Mouse (Mus musculus) c-Kit-negative CD71-positive TER-119-positive erythroid progenitor cells, embryonic 14.5 days (primary cell): ENCODE data around the gene Stk40.
A peak's percentile ranks its signal among the peaks of the same experiment; 100 is the strongest.
"Not testable (repeated sequence)": the region's sequence is repeated elsewhere in the genome, so short reads cannot be mapped to it uniquely, and the experiment has no call there.

Source experiments
- DNase-seq: peaks from one replicate; pipeline ENCODE4 v3.0.0-alpha.2; 2013; ENCODE audit warnings: low read depth, low spot score

Stk40 gene

DNA sequence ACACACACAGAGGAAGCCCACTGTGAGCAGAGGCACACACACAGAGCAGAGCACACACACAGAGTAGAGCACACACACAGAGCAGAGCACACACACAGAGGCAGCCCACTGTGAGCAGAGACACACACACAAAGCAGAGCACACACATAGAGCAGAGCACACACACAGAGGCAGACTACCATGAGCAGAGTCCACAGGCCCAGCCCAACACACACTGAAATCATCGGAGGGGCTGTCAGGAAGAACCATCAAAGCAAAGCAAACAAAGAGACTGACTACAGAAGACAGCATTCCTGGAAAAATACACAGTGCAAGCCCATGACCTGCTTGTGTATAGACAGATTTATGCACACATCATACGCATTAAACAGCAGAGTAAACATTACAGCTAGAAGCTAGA lies 52.1 kb downstream of the Stk40 start:
- DNase-seq: no peak

DNA sequence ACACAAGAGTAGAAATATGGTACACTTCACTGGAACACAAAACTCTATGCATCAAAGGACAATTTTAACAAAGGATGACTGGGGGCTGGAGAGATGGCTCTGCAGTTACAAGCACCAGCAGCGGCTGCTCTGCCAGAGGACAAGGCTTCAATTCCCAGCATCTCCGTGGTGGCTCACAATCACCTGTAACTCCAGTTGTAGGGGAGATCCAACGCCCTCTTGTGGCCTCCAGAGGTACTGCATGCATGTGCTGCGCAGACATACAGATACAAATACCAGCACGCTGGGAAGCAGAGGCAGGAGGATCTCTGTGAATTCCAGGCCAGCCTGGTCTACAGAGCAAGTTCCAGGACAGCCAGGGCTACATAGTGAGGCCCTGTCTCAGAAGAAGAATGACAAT lies 52.9 kb downstream of the Stk40 start:
- peak; percentile 40 for DNase-seq

DNA sequence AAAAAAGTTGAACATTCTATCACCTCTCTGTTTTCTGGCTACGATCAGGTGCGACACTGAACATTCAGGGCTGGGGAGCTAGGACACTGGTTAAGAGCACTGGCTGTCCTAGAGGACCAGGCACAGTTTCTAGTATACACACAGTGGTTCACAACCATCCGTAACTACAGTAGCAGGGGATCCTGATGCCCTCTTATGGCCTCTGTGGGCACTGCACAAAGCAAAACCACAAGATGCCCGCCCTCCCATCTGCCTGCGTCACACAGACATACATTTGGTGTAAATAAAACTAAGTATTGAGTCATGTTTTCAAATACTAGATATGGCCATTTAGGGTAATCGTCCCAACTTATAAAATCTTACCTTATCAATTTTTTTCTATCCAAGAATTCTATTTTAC lies 53.8 kb downstream of the Stk40 start:
- DNase-seq: no peak

DNA sequence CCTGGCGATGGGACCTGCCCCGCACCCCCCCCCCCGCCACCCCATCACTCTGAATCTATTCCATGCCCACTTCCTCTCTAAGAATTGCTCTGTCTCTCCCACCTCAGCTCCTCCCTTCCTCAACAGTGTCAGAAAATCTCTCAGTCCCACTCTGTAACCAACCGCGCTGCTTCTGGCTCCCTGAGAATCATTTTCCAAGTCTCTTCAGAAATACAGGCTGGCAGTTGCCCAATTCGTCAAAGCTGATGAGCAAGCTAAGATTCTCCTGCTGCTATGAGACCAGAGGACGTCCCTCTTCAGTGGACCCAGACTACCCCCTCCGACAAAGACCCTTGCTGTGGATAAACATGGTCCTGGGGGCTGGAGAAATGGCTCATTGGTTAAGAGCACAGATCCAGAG lies 55.7 kb downstream of the Stk40 start:
- no peak for DNase-seq

DNA sequence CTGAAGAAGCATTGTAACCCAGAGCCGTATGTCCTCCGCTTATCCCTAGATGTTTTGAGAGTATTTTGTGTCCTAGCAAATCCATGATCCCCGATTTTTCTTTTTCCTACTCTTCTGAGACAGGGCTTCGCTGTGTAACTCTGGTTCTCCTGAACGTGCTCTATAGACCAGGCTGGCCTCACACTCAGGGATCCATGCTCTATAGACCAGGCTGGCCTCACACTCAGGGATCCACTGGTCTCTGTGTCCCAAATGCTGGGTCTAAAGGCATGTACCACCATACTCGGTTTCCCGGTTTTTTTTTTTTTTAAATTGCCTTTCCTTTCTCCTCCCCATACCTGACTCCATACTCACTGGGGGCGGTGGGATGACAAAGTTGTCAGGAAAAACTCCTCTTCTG lies 57.2 kb downstream of the Stk40 start:
- DNase-seq: no peak

DNA sequence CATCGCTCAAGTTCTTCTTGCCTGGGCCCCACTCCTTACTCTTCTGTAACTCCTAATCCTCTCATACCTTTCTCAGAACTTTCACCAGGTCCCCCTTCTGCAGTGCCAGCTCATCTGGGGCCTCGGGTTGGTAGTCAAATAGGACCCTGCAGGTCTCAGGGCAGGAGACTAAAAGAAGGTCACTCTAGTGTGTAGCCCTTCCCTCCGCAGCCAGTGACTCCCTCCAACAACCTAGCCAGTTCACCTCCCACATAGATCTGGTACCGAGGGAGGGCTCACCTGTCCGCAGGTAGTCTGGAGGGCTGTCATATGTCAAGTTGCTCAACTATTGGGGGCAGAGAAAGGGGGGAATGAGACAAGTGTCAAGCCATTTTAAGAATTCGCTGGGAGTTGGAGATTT lies 57.7 kb downstream of the Stk40 start:
- DNase-seq: no peak

DNA sequence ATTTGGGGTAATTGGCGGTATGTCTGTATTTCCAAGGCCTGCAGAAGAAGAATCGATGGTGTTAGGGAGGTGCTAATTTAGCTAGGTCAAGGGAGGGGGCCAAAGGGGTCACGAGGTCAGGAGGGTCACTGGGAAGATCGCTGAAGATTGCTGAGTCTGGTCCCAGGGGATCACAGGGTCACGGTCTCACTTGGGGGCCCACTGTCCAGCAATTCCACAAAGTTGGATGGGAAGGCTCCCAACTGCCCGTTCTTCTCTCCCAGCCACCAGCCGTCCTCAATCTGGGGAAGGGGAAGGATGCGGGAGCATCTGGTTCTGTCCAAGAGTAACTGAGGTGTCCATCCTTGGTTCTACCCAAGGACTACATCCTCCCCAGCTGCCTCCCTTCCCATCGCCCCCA lies 58.2 kb downstream of the Stk40 start:
- no peak for DNase-seq

DNA sequence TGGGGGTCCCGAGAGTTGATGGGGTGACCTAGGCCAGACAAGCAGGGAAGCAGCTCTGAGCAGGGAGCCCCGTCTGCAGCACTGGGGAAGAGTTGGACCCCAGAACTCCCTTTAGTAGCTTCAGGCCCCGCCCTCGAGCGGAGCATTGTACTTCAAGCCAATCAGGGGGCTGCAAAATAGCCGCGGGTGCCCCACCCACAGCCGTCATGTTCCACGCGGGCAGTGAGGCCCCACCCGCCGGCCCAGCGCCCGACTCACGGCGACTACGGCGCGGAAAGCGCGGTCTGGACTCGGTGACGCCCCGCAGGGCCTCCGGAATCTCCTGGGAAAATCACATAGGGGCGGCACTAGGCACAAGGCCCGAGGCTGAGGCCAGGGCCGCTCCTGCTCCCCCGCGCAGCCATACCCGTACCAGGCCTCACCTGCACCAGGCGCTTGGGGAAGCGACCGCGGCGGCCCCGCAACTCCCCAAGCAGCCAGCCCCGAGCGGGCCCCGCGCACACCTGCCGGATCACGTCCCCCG lies 58.8 kb downstream of the Stk40 start:
- DNase-seq: peak; percentile 36

DNA sequence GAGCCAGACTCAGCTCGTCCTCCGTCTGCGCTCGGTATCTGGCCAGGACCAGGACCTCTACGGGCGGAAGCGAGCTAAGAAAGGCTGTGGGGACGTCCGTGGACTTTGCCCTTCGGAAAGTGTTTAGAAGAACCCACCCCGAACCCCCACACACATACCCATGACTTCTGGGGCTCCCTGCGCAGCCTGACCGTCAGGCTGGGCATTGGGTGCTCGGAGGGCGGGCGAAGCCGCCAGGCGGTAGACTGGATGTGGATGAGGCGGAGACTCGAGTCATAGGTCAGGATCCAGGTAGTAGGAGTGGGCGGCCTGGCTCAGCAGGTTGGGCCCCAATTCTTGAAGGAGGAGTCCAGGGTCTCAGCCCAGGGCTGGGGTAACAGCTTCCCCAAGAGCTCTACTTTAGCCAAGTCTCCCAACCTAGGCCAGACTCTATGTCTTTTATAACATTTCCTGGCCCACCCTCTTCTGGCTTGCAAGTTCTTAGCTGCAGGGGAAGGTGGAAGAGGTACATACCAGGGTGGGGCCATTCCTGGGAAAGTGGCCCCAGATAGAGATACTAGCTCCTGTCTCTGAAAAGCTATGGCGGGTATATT lies 59.4 kb downstream of the Stk40 start, which contains the start of gene Sh3d21:
Gene Sh3d21 (minus strand): TSS at position 425 of the 593 bp plus-strand sequence.
- no peak for DNase-seq

DNA sequence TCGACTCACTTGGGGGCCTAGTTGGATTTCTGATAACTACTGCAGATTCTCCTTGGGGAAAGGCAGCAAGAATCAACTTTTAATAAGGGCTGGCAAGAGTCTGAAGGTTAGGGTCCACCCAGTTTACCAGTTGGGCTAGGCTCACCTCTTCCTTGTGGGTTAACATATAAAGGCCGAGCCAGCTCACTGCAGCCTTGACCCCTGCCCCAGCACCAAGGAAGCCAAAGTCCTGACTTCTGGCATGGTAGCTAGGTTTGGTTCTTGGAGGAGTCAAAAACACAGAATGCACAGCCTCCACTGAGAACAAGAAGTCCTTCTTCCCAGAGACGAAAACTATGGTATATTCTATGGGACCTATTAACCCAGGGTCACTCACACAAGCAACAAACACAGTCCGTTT lies 59.9 kb downstream of the Stk40 start:
- no peak for DNase-seq

DNA sequence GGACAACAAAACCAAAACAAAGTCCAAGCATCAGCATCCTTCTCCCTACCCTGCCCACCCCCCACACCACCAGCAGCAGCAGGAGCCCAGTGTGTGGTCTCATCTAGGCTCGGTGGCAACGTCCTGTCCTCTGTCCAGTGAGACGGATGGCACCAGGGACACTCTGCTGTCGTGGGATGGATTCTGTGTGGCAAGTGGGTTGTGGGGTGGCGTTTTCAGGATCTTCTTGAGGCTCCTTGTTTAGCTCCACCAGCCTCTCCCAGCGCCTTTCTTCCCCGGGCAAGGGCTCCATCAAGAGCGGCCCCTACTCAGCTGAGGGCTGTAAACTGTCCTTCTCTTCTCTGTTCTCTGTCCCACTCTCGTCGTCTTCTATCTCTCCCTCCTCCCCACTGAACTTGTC lies 61.3 kb downstream of the Stk40 start:
- not testable (repeated sequence) for DNase-seq

DNA sequence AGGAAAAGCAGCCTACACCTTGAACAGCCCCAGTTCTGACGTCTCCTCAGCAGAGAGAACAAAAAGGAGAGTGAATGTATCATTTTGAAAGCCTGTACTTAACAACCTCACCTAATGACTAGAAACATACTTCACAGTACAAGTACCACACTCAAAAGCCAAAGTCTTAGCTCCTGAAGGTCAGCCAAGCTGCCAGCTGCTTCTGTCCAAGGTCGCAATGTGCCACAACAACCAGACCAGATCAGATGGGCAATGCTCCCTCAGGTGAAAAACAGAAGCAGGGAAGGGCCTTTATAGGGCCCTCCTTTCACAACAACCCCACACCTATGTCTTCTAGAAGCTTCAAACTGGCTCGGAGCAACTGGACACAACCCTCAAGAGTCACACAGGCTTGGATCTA lies 62.3 kb downstream of the Stk40 start:
- DNase-seq: no peak

DNA sequence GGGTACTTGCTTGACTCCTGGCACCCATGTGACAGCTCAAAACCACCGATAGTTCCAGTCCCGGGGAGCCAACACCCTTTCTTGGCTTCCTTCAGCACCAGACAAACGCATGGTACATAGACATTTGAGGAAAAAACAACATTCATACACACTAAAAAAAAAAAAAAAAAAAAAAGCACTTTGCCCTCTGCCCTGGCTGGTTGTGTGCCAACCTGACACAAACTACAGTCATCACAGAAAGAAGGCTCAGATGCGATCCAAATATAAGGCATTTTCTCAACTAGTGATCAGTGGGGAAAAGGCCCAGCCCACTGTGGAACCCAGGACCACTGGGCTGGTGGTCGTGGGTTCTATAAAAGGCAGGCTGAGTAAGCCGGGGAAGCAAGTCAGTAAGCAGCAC lies 65.1 kb downstream of the Stk40 start:
- no peak for DNase-seq

DNA sequence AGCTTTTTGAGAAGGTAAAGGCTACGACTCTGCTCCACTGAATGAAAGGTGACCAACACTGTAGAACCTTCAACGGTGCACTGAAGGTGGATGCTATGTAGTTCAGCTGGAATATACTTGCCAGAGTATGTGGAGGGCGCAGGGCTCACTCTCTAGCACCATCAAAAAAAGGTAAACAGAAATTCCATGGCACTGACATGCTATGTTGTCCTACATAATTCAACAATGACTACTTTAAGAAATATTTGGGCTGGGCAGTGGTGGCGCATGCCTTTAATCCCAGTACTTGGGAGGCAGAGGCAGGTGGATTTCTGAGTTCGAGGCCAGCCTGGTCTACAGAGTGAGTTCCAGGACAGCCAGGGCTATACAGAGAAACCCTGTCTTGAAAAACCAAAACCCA lies 67.0 kb downstream of the Stk40 start:
- DNase-seq: not testable (repeated sequence)

DNA sequence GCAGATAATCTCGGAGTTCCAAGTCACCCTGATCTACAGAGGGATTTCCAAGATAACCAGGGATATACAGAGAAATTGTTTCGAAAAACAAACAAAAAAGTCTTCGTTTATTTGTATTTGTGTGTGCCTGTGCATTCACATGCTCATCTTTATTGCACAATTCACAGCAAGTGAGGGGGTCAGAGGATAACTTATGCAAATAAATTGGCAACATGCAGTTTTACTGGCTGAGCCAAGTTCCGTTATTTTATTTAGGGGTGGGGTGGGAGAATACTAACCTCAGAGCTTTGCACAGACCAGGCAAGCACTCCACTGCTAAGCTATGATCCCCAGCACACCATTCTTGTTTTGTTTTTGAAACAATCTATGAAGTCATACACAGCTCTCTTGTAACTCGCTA lies 70.0 kb downstream of the Stk40 start:
- no peak for DNase-seq

DNA sequence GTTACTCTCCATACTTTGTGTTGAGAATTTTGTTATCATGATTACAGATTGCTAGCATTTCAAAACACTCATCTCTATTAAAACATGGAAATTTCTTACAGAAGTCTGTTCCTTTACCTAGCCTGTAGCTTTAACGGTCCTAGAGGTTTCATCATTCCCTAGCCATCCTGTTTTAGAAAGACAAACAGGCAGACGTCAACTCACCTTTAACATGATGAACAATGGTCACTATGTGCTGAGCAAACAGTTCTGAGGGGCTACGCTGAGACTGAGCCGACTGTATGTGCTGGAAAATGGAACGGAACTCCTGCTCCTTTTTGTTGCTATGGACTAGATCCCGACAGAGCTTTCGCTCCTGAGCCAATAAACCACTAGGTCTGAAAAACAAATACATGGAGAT lies 72.2 kb downstream of the Stk40 start:
- not testable (repeated sequence) for DNase-seq

DNA sequence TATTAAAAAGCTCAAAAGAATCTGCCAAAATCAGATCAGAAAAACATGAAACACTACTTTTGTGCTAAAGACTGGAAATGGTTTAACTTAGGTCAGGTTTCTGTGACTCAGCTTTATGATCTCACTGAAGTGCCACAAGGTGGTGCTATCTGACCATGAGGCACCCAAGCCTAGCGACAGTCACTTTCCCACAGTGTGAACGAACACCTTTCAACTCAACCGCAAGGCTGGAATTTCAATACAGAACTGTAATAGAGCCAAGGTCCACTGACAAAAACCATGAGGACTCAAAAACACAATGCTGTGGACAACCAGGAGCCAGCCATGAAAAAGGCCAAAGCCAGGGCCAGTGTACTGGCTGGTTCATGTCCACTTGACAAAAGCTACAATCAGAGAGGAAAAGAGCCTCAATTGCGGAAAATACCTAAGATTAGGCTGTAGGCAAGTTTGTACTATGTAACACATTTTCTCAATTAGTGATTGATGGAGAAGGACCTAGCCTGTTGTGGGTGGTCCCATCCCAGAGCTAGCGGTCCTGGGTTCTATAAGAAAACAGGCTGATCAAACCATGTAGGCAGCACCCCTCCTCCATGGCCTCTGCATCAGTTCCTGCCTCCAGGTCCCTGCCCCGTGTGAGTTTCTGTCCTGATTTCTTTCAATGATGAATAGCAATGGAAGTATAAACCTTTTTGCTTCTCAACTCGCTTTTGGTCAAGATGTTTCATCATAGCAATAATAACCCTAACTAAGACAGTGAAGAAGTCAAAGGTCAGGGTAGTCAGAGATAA lies 77.6 kb downstream of the Stk40 start:
- no peak for DNase-seq

DNA sequence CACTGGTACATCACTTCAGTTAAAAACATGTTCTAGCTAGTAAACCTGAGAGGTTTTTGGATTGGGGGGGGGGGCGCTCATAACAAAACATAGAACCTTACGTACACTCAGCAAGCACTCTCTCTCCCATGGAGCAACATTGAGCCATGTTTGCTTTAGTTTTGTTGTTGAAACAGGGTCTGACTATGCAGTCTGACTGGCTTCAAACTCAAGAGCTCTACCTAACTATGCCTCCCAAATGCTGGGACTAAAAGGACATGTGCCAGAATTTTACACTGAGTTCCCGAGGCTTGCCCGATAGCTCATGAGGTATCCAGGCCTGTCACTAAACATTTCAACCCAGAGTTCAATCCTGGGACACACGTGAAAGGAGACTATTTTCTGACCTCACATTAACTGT lies 79.3 kb downstream of the Stk40 start:
- DNase-seq: no peak

DNA sequence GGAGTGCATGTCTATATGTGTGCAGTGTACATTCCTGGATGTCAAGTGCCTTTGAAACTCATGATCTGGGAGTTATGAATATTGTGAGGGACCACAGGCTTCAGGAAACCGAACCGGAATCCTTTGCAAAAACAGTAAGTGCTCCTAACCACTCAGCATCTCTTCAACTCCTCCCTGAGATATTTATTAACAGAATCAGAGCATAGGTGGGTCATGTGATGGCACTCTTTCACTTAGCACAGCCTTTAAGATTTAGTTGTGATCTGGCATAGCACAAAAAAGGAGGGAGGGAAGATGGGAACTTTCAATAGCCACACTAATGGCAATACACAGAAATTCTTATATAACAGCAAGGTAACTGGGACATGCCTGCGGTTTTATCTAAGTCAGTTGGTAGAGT lies 83.3 kb downstream of the Stk40 start:
- DNase-seq: no peak
